Mouse (Mus musculus) adrenal gland, adult 8-10 months (tissue): ENCODE measurements around the gene Gm29289. TPM values are rescaled to one million over a fixed set of nuclear protein-coding genes. Genes with fewer than 3 reads are reported as not detected.
"Not testable (repeated sequence)": the region's sequence is repeated elsewhere in the genome, so short reads cannot be mapped to it uniquely, and the experiment has no call there.

Source experiments
- DNase-seq: peaks from one replicate; pipeline ENCODE4 v3.0.0; 2022
- total RNA-seq, 4 experiments: library from RNA; stranded (reverse); gene quantifications; 2 replicates each; pipeline ENCODE4 v1.2.4; 2022

The Gm29289 gene
- total RNA-seq, result not detected

DNA sequence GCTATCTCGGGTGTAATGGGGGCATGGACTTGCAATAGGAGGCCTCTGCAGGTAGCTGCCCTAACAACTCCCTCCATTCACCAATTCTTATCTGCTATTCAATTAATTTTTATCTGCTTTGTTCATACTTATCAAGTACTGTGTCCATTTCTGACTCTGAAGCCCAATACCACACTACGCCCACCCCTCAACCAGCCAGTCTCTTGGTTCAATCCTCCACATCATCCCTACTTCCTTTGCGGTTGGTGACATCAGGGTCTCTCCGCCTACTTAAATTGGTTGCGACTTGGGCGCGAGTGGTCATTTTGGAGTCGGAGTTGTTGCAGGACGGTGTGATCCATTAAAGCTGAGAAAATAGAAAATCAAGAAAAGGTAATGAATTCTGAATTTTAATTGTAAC, at the start of gene Gm29289:
Gene Gm29289 (plus strand): TSS at position 301 of the 400 bp plus-strand sequence.
- not testable (repeated sequence) for DNase-seq

GRCm38 (mm10) chrY:2900689-2901088, 31.7 kb upstream of the Gm29289 start, which contains the start of gene Gm10352:
TSS of gene Gm10352 (plus strand) at chrY:2900989.
- DNase-seq, result not testable (repeated sequence)

Other genes with a start within 250 kb of the Gm29289 start
- gene H2al2b, start 211.9 kb upstream of the Gm29289 start, total RNA-seq, result not detected
- gene Gm4064, start 136.4 kb upstream of the Gm29289 start, total RNA-seq, result not detected
- not detected for gene Rbmy, start 101.9 kb upstream of the Gm29289 start, total RNA-seq
- not detected for gene Gm10256, start 101.9 kb upstream of the Gm29289 start, total RNA-seq
- gene Gm10352, start 31.6 kb upstream of the Gm29289 start, total RNA-seq, result not detected